Mouse (Mus musculus): ENCODE measurements at regions not wholly inside any gene's neighbourhood (a gene's known extent, or its start where the extent isn't known, plus 50 kb on each side); places are given as distances from the start of the nearest gene placed in this dataset.

GRCm38 (mm10) chr8:92195635-92196034, 161.8 kb upstream of the Irx5 start:
- TF ChIP-seq EP300 (IDR thresholded peaks at IDR 0.05) (no peak), CTCF (IDR thresholded peaks at IDR 0.05) (no peak)

Data from lung, postnatal 0 days (tissue).